Mouse (Mus musculus): ENCODE results near the gene 6330409D20Rik. TPM values are rescaled to one million over a fixed set of nuclear protein-coding genes. Genes with fewer than 3 reads are reported as not detected.

The 6330409D20Rik gene
- total RNA-seq, 4 experiments from 2014 or later = 2.0 to 2.8 (median 2.3) TPM

GRCm38 (mm10) chr2:32703046-32703445 is 37.8 kb downstream of the 6330409D20Rik start:
- no peak for DNase-seq (ENCODE audit: low spot score in 2 of 2)

GRCm38 (mm10) chr2:32700966-32701743 is 39.7 kb downstream of the 6330409D20Rik start:
- DNase-seq (ENCODE audit: low spot score in 2 of 2) = no peak

GRCm38 (mm10) chr2:32699680-32700079 is 41.1 kb downstream of the 6330409D20Rik start:
- DNase-seq (ENCODE audit: low spot score in 2 of 2) = no peak

- DNase-seq (ENCODE audit: low spot score in 2 of 2) = no peak
Measured at GRCm38 (mm10) chr2:32694691-32695090, 46.1 kb downstream of the 6330409D20Rik start.

GRCm38 (mm10) chr2:32693823-32694411 is 46.9 kb downstream of the 6330409D20Rik start:
- peak; percentile 82 to 94 for DNase-seq (ENCODE audit: low spot score in 2 of 2)

- DNase-seq (ENCODE audit: low spot score in 2 of 2) = no peak
Measured at GRCm38 (mm10) chr2:32693282-32693681, 47.5 kb downstream of the 6330409D20Rik start.

GRCm38 (mm10) chr2:32692496-32692895 is 48.3 kb downstream of the 6330409D20Rik start:
- DNase-seq (ENCODE audit: low spot score in 2 of 2) = no peak

GRCm38 (mm10) chr2:32691041-32691440 is 49.8 kb downstream of the 6330409D20Rik start:
- no peak for DNase-seq (ENCODE audit: low spot score in 2 of 2)

GRCm38 (mm10) chr2:32689420-32689819 is 51.4 kb downstream of the 6330409D20Rik start:
- peak; percentile 69 to 82 for DNase-seq (ENCODE audit: low spot score in 2 of 2)

- DNase-seq (ENCODE audit: low spot score in 2 of 2) = no peak
Measured at GRCm38 (mm10) chr2:32687562-32687961, 53.3 kb downstream of the 6330409D20Rik start.

- no peak for DNase-seq (ENCODE audit: low spot score in 2 of 2)
Measured at GRCm38 (mm10) chr2:32686640-32687039, 54.2 kb downstream of the 6330409D20Rik start.

- no peak for DNase-seq (ENCODE audit: low spot score in 2 of 2)
Measured at GRCm38 (mm10) chr2:32685807-32686206, 55.0 kb downstream of the 6330409D20Rik start.

GRCm38 (mm10) chr2:32684681-32685428 is 56.0 kb downstream of the 6330409D20Rik start:
- no peak for DNase-seq (ENCODE audit: low spot score in 2 of 2)

GRCm38 (mm10) chr2:32683701-32684100 is 57.1 kb downstream of the 6330409D20Rik start:
- DNase-seq (ENCODE audit: low spot score in 2 of 2) = no peak

- DNase-seq (ENCODE audit: low spot score in 2 of 2) = no peak
Measured at GRCm38 (mm10) chr2:32682721-32683417, 57.9 kb downstream of the 6330409D20Rik start.

Small RNA genes within 50 kb of the gene (microRNA-seq; reads per million reads assigned to microRNA genes)
- gene Mir2861 = 0 to 0.44 reads per million in 2 experiments
- gene Mir3960 = 0 reads per million in 2 experiments
- gene Mir8093 = 0.66 to 0.84 reads per million in 2 experiments

Other genes starting within 250 kb of the 6330409D20Rik start
- 10 to 100 TPM; 69.0 to 78.6 (median 70.5) TPM for gene Fam102a, start 205.7 kb downstream of the 6330409D20Rik start, total RNA-seq (2022)
- 10 to 100 TPM; 71.2 to 78.7 (median 72.8) TPM for gene Dpm2, start 170.2 kb downstream of the 6330409D20Rik start, total RNA-seq (2022)
- 10 to 100 TPM in 2 of 4 experiments, 1 to 10 TPM in 2; 9.3 to 11.0 (median 10.0) TPM for gene Pip5kl1, start 166.2 kb downstream of the 6330409D20Rik start, total RNA-seq (2022)
- 1 to 10 TPM in 2 of 4 experiments, under 1 TPM in 2; 0.84 to 2.4 (median 1.1) TPM for gene 9430097D07Rik, start 165.3 kb downstream of the 6330409D20Rik start, total RNA-seq (2022)
- 10 to 100 TPM; 33.9 to 36.5 (median 34.8) TPM for gene St6galnac4, start 153.9 kb downstream of the 6330409D20Rik start, total RNA-seq (2022)
- gene St6galnac6, start 141.3 kb downstream of the 6330409D20Rik start, total RNA-seq (2022) = 100 to 1,000 TPM; 110 to 142 (median 119) TPM
- 100 to 1,000 TPM; 143 to 158 (median 151) TPM for gene Ak1, start 119.3 kb downstream of the 6330409D20Rik start, total RNA-seq (2022)
- 10 to 100 TPM; 19.5 to 22.0 (median 21.4) TPM for gene Eng, start 94.4 kb downstream of the 6330409D20Rik start, total RNA-seq (2022)
- gene Fpgs, start 36.9 kb downstream of the 6330409D20Rik start, total RNA-seq (2022) = 10 to 100 TPM in 1 of 4 experiments, 1 to 10 TPM in 3; 6.8 to 11.9 (median 9.1) TPM
- gene Cdk9, start 27.9 kb downstream of the 6330409D20Rik start, total RNA-seq (2022) = 100 to 1,000 TPM in 2 of 4 experiments, 10 to 100 TPM in 2; 95.8 to 114 (median 105) TPM
- 10 to 100 TPM; 29.5 to 37.8 (median 33.5) TPM for gene Sh2d3c, start 20.0 kb downstream of the 6330409D20Rik start, total RNA-seq (2022)
- gene Tor2a, start 16.2 kb upstream of the 6330409D20Rik start, total RNA-seq (2022) = 10 to 100 TPM; 27.7 to 32.6 (median 29.9) TPM
- gene Ttc16, start 34.6 kb upstream of the 6330409D20Rik start, total RNA-seq (2022) = under 1 TPM; 0.18 to 0.81 (median 0.53) TPM
- gene Ptrh1, start 34.8 kb upstream of the 6330409D20Rik start, total RNA-seq (2022) = 1 to 10 TPM; 6.4 to 9.2 (median 7.7) TPM
- 1 to 10 TPM in 1 of 4 experiments, under 1 TPM in 2, not detected in 1; 0.27 to 1.0 (median 0.66) TPM for gene Cfap157, start 43.4 kb upstream of the 6330409D20Rik start, total RNA-seq (2022)
- 100 to 1,000 TPM; 883 to 958 (median 954) TPM for gene Stxbp1, start 106.2 kb upstream of the 6330409D20Rik start, total RNA-seq (2022)
- gene Fam129b, start 135.1 kb upstream of the 6330409D20Rik start, total RNA-seq (2022) = 10 to 100 TPM; 24.7 to 31.8 (median 28.4) TPM
- gene Rpl12, start 220.5 kb upstream of the 6330409D20Rik start, total RNA-seq (2022) = 100 to 1,000 TPM; 114 to 127 (median 119) TPM
- 10 to 100 TPM; 37.5 to 44.2 (median 38.6) TPM for gene Lrsam1, start 220.6 kb upstream of the 6330409D20Rik start, total RNA-seq (2022)
- gene Slc2a8, start 241.1 kb upstream of the 6330409D20Rik start, total RNA-seq (2022) = 10 to 100 TPM; 21.9 to 27.0 (median 24.9) TPM